Mouse (Mus musculus) gastrocnemius, adult 8-10 months (tissue): Measurements from ENCODE around the gene Rftn1. TPM values are rescaled to one million over a fixed set of nuclear protein-coding genes. Genes with fewer than 3 reads are reported as not detected.

ENCODE experiments used
- DNase-seq, 2 experiments: peaks; one replicate each; pipeline ENCODE4 v3.0.0; 2022; ENCODE audit warnings: low spot score in 2 of 2
- total RNA-seq, 4 experiments: library from RNA; stranded (reverse); gene quantifications; 2 replicates each; pipeline ENCODE4 v1.2.4; 2022

Rftn1 gene
- total RNA-seq, 4 experiments from 2014 or later = 6.7 to 9.9 (median 7.4) TPM

GRCm38 (mm10) chr17:49992625-49993603 is 197.6 kb downstream of the Rftn1 start:
- DNase-seq = no peak

- DNase-seq = no peak
Measured at GRCm38 (mm10) chr17:49989583-49989982, 200.9 kb downstream of the Rftn1 start.

- no peak for DNase-seq
Measured at GRCm38 (mm10) chr17:49987095-49987494, 203.4 kb downstream of the Rftn1 start.

- DNase-seq = no peak
Measured at GRCm38 (mm10) chr17:49983478-49983877, 207.0 kb downstream of the Rftn1 start.

- no peak for DNase-seq
Measured at GRCm38 (mm10) chr17:49982611-49983390, 207.7 kb downstream of the Rftn1 start.

- no peak for DNase-seq
Measured at GRCm38 (mm10) chr17:49981591-49981990, 208.9 kb downstream of the Rftn1 start.

- no peak for DNase-seq
Measured at GRCm38 (mm10) chr17:49979761-49980285, 210.7 kb downstream of the Rftn1 start.

GRCm38 (mm10) chr17:49977424-49977790 is 213.1 kb downstream of the Rftn1 start:
- no peak for DNase-seq

- no peak for DNase-seq
Measured at GRCm38 (mm10) chr17:49976678-49977423, 213.6 kb downstream of the Rftn1 start.

GRCm38 (mm10) chr17:49975481-49975880 is 215.0 kb downstream of the Rftn1 start:
- no peak for DNase-seq

- no peak for DNase-seq
Measured at GRCm38 (mm10) chr17:49974996-49975395, 215.5 kb downstream of the Rftn1 start.

GRCm38 (mm10) chr17:49972164-49972563 is 218.3 kb downstream of the Rftn1 start:
- DNase-seq = no peak

- no peak for DNase-seq
Measured at GRCm38 (mm10) chr17:49971057-49971456, 219.4 kb downstream of the Rftn1 start.

GRCm38 (mm10) chr17:49968467-49969207 is 221.8 kb downstream of the Rftn1 start:
- peak; percentile 17 to 30 for DNase-seq

GRCm38 (mm10) chr17:49965846-49966762 is 224.4 kb downstream of the Rftn1 start:
- DNase-seq = no peak

- no peak for DNase-seq
Measured at GRCm38 (mm10) chr17:49965035-49965434, 225.4 kb downstream of the Rftn1 start.

GRCm38 (mm10) chr17:49964471-49964870 is 226.0 kb downstream of the Rftn1 start:
- no peak for DNase-seq

GRCm38 (mm10) chr17:49959021-49959420 is 231.5 kb downstream of the Rftn1 start:
- DNase-seq = no peak

GRCm38 (mm10) chr17:49951856-49952607 is 238.4 kb downstream of the Rftn1 start:
- no peak for DNase-seq
